Mouse (Mus musculus) natural killer cell, adult 2 months (primary cell): ENCODE measurements around the gene Ptprn2.

ENCODE experiments used
- DNase-seq, 2 experiments: peaks; one replicate each; pipeline ENCODE4 v3.0.0; 2022; ENCODE audit warnings: low spot score in 2 of 2

Gene Ptprn2

DNA sequence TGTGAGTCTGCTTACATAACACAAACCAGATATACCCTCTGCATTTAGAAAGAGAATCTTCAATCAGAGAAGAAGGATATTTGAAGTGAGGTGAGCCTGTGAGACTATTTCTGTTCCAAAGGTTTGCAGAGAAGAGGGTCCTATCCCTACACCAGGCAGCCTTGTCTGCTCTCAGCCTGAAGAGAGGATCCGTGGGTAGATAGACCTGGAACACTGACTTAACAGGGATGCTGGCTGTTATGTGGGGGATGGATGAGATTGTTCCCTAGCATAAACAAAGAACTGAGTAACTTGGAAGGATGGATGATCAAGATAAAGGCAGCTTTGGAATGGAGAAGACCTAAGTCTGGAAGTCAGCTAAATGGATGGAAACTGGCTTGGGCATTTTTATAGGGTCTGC, 294.9 kb downstream of the Ptprn2 start:
- DNase-seq = no peak

- DNase-seq = no peak
These were observed 300.2 kb downstream of the Ptprn2 start for GRCm38 (mm10) chr12:116785731-116786130.

DNA sequence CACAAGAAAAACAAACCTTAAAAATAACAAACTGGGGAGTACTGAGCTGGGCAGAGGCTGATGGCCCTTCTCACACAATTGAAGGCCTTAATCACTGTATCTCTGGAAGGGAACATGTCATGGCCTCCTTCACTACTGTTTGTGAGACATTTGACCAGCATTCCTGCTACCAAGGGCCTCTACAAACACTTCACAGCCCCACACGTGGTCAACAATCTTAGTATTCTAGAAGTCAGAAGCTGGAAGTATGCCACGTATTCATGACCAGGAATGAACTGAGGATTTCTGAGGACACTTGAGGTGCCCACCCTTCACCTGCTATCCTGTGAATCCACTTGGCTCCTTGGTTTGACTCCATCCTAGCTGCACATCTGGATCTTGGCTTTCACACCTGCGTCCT, 302.8 kb downstream of the Ptprn2 start:
- DNase-seq = no peak

DNA sequence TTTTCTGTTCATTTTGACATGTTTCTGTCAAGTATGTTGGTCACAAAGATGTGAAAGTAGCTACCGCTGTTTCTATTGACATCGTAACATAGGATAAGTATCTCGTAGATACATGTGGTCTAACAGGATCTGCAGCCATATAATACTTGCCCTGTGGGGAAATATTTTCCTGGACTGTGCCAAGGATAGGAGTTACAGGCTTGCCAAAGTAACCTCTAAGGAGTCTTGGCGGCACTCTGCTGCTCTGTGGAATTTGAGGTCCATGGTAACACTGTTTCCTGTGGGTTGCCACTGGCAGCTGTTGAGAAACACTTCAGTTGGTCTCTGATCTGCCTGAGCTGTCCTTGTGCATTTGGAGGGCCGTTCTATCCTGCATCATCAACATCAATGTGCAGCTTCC, 317.8 kb downstream of the Ptprn2 start:
- DNase-seq = no peak

GRCm38 (mm10) chr12:116804712-116805111, 319.2 kb downstream of the Ptprn2 start:
- DNase-seq = no peak

GRCm38 (mm10) chr12:116805129-116805809, 319.7 kb downstream of the Ptprn2 start:
- DNase-seq = no peak

GRCm38 (mm10) chr12:116806089-116806488, 320.6 kb downstream of the Ptprn2 start:
- no peak for DNase-seq

DNA sequence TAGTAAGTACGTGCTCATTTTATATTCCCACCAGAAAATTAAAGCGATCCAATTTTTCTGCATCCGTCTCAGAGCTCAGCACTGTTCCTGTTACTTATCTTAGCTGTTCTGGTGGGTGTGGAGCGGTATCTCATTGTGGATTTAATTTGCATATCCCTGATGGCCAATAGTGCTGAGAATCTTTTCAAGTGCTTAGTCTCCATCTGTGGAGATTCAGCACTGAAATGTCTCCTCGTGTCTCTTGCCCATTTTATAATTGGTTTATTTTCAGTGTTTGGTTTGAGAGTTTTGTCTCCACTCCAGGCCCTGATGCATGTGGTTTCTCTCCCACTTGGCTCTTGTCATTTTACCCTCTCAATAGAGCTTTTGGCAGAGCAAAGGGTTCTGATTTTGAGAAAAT, 327.5 kb downstream of the Ptprn2 start:
- no peak for DNase-seq

- DNase-seq = no peak
These were observed 334.3 kb downstream of the Ptprn2 start for GRCm38 (mm10) chr12:116819836-116820235.

DNA sequence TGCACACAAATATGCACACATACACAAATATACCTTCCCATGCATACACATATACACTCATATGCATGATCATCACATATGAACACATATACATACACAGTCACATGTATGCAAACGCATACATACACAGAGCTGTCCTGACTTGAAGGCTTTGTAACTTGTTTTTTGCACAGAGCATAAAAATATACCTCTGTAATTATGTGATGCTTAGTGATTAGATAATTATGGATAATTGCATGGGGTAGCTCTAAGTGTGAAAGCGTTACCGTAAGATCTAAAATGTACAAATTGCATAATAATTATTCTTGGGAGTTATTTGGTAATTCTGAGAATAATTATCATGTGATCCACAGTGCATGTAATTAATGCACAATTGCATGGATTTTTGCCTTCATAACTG, 337.8 kb downstream of the Ptprn2 start:
- no peak for DNase-seq

- DNase-seq = no peak
These were observed 342.2 kb downstream of the Ptprn2 start for GRCm38 (mm10) chr12:116827748-116828147.

DNA sequence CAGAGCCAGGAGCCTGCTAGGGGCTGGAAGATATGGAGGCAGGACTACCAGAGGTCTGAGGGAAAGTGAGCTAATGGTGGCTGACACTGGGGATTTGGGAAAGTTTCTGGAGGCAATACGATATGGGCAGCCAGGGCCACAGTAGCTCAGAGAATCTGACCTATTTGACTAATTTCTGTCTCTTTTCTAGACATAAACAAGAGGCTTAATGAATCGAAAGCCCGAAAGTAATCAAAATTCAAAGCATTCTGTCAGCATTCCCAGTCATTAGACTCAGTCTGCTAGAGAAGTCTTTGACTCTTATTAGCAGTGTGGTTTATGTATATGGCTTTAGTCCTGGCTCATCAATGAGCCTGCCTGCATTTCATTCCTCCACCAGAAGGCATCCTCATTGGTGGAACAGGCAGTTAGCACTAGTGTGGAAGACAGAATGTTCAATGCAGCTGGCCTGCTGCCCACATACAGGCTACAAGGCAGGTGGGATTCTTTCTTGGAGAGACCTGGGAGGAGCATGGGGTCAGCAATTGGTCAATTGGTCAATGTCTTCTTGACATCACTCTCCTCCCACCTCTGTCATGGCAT, 353.2 kb downstream of the Ptprn2 start:
- no peak for DNase-seq

- DNase-seq = no peak
These were observed 357.3 kb downstream of the Ptprn2 start for GRCm38 (mm10) chr12:116842723-116843272.

DNA sequence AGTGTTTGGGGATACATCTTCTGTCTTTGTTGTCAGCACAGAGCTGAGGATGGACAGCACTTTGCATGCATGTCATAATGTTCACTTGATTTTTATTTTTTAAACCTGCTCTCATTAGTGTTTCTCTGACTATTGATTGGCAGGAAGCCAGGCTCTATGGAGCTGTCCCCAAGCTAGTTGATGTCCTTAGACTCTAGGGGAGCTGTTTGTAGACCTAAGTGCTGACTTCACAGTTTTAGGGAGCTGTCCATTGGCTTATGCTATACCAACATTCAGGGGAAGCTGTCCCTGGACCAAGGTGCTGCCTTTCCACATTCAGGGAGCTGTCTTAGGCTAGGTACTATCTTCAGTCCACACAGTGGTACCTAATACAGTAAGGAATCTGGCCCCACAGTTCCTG, 360.7 kb downstream of the Ptprn2 start:
- DNase-seq = no peak

- no peak for DNase-seq
These were observed 361.5 kb downstream of the Ptprn2 start for GRCm38 (mm10) chr12:116847021-116847420.

- no peak for DNase-seq
These were observed 370.8 kb downstream of the Ptprn2 start for GRCm38 (mm10) chr12:116856307-116856706.

- DNase-seq = no peak
These were observed 376.0 kb downstream of the Ptprn2 start for GRCm38 (mm10) chr12:116861360-116862017.

DNA sequence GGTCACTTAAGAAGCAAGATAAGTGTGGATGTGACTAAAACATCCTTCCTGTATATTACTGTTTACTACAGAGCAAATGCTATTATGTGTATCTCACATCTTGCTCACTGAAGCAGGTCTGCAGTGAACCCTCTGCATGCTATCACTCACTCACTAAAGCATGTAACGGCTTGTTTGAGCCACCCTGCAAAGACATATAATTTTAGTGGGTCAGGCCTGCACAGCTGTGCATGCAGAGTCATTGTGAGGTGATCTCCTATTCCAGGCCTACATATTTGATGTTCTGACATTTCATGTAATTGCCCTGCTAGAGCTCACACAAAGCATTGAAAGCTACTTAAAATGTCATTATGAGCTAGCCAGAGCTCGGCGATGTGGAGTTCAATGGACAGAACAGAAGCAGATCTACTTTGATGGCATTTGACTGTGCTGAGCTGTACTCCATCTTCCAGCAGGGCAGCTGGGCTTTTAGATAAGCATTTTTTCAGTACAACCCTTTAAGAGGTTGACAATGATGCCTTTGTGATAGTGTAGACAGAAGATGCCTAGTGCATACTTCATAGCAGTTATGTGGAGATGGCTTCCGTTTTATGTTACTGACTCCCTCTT, 377.9 kb downstream of the Ptprn2 start:
- DNase-seq = no peak

- no peak for DNase-seq
These were observed 388.5 kb downstream of the Ptprn2 start for GRCm38 (mm10) chr12:116873866-116874585.

DNA sequence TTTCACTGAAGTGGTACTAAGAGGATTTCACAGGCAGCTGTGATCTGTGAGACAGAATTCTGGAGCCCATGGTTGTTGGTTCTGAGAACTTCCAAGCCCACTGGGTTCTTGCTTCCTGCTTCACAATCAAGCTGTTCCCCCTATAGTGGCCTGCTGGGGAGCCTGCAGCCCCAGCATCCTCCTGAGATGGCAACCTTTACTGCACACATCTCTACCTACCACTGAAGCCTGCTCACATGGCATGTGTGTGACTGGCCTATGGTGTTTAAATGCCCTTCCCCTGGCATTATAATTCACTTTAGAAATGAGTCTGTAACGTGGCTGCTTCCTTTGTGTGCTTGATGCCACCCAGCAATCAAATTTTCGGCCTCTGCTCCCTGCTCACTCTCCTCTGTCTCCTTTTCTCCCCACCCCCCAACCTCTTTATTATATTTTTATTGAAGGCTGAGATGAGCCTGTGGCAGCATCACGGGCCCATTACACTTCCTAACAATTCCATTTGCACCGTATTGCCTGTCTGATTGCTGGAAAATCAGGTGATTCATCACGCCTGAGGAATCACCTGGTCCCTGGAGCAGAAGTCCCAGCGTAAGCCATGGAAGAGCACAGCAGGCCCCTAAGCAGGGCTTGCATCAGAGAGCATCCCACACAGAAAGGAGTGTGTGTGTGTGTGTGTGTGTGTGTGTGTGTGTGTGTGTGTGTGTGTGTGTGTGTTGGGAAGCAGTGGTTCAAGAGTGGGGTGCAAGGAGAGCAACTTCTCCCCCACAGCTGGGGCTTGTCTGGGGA, 402.2 kb downstream of the Ptprn2 start:
- no peak for DNase-seq

DNA sequence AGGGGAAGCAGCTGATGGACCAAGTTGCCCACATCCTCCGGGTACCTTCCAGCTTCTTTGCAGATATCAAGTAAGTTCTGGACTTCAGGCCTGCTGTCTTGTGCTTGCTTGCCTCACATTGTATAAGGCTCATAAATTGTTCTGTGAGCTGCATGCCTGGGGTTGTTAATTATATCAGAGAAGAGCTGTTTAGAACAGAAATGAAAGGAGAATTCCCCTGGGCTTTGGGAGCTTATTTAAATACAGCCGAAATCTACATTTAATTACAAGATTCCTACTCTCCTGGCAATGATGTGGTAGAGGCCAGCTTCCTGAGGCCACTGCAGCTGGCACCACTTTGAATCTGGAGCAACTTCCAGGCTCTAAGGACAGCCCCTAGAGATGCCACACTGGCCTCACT, 403.3 kb downstream of the Ptprn2 start:
- no peak for DNase-seq
